Mouse (Mus musculus): ENCODE data around the gene Slc37a2.

Slc37a2 gene

DNA sequence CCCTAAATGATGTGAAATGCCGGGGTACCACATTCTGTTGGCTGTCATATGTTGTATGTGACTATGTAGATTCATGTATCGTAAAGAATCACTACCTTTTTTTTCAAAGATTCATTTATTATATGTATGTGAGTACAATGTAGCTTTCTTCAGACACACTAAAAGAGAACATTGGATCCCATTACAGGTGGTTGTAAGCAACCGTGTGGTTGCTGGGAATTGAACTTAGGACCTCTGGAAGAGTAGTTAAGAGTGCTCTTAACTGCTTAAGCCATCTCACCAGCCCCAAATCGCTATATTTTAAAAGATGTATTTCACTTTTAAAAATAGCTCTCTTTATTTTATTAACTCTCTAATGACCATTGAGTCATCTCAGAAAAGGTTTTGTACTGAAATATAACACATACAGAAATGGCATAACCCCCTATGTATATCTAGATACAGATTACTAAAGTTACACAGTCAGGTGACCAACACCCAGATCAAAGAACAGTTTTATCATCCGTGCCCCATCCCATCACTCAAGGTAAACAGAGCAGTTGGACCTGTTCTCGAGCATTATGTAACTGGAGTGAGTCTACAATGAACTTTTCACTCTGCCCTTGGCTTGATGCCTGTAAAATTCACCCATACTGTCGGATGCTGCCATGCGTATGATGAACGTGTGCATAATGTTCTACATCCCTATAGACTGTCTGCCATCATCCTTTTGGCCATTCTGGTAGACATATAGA lies 41.0 kb downstream of the Slc37a2 start:
- no peak for DNase-seq (ENCODE audit: low spot score)

- DNase-seq (ENCODE audit: low spot score), result peak; percentile 46
Measured at GRCm38 (mm10) chr9:37213060-37213738, 42.3 kb downstream of the Slc37a2 start.

DNA sequence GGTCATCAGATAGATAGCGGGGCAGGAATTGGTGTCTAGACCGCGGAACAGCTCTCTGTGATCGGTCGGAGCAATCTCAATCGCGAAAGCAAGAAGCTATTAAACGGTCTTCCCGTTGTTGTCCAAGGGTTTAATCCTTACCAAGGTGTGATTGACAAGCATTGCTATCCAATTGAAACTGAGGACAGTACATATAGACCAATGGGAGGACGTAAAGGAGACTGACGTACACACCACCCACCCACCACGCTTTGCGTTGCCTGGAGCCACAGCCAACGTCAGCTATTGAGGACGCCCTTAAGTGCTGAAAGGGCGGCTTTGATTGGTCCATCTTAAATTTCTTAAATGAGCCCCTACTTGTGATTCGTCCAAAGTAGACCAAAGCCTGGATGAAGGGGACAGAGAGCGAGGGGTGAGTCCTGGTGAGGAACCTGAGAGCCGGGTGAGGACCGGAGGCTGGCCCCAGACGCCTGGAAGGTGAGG lies 47.6 kb downstream of the Slc37a2 start, which contains the start of gene Tmem218:
Tmem218 (plus strand) TSS at position 295 of the 483 bp plus-strand sequence.
- peak; percentile 98 for DNase-seq (ENCODE audit: low spot score)

- DNase-seq (ENCODE audit: low spot score), result no peak
Measured at GRCm38 (mm10) chr9:37203884-37204283, 51.7 kb downstream of the Slc37a2 start.

GRCm38 (mm10) chr9:37200414-37200813 lies 55.1 kb downstream of the Slc37a2 start:
- DNase-seq (ENCODE audit: low spot score), result no peak

DNA sequence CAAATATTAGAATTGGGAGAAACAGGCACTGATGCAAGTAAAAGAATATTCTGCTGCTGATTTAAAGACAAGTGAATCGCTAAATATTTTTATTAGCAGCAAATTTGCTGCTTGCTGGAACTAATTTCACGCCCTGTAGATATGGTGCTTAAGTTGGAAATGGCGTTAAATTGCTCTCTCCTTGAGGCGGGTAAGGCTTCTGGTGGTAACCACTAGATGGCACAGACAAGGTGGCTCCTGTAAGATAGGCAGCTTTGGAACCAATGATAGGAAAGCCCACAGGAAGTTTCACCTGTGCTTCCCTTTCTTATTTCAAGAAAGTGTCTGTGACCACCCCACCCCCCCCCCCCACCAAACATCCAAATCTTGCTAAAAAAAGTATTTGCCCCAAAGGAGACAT lies 58.5 kb downstream of the Slc37a2 start:
- no peak for DNase-seq (ENCODE audit: low spot score)

GRCm38 (mm10) chr9:37188024-37188423 lies 67.5 kb downstream of the Slc37a2 start:
- DNase-seq (ENCODE audit: low spot score), result no peak

GRCm38 (mm10) chr9:37187407-37187806 lies 68.1 kb downstream of the Slc37a2 start:
- no peak for DNase-seq (ENCODE audit: low spot score)

- DNase-seq (ENCODE audit: low spot score), result no peak
Measured at GRCm38 (mm10) chr9:37183176-37183575, 72.4 kb downstream of the Slc37a2 start.

GRCm38 (mm10) chr9:37181596-37181995 lies 73.9 kb downstream of the Slc37a2 start:
- no peak for DNase-seq (ENCODE audit: low spot score)

DNA sequence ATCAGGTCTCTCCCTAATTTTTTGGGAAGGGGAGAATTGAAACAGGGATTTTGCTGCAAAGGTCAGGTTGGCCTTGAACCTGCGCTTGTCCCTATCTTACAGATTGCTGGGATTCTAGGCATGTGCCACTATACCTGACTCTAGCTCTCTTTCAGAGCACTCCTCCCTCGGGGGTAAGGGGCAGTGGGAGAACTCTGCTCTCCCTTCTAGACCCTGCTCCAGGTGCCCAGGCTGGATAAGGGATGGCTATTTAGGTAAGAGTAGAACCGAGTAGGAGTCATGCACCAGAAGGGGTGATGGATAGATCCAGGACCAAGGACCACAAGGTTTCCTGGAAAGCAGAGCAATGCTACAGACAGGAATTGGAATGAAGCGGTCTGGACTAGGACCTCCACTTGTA lies 75.9 kb downstream of the Slc37a2 start:
- DNase-seq (ENCODE audit: low spot score), result no peak

DNA sequence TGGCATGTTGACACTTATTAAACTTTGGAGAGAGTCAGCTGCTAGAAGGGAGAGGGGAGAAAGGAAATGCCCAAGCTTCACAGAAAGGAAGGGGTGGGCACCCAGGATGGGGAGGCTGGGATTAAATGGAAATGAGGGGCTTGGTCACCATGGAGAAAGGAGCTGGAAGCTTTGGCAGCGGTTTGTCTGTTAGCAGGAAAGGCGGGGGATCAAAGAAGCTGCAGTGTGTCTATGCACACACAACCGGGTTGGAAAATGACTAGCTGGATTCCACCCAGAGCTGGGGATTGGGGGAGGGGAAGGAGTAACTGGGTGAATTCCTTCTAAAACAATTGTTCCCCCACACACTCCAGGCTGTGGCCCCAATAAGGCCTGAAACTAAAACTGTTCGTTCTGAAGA lies 76.6 kb downstream of the Slc37a2 start:
- DNase-seq (ENCODE audit: low spot score), result no peak
